Mouse (Mus musculus) MEL (cell line): ENCODE data around the gene Hmox1. TPM values are rescaled to one million over a fixed set of nuclear protein-coding genes. Genes with fewer than 3 reads are reported as not detected.

Source experiments
- DNase-seq: peaks from one replicate; pipeline ENCODE4 v3.0.0; 2011; ENCODE audit warnings: low read depth, low spot score
- H3K27ac ChIP-seq: 2 replicates; pipeline ENCODE4 v1.5.1; 2012; ENCODE audit warnings: low read depth, mild to moderate bottlenecking, control low read depth, low read length, moderate library complexity; ENCODE audit not compliant: control insufficient read depth
- H3K27me3 ChIP-seq, 2 experiments: fragments of 150-350 bp in 1 of 2; sonication (generic) in 1 of 2; 2 replicates each; pipeline ENCODE4 v1.6.1; 2012; ENCODE audit warnings: low read length in 2 of 2, mild to moderate bottlenecking in 2 of 2, improper control_type of control experiment in 1 of 2, moderate library complexity in 1 of 2; ENCODE audit not compliant: insufficient read depth in 2 of 2, control insufficient read depth in 1 of 2
- H3K36me3 ChIP-seq, 2 experiments: 2 replicates each; pipeline ENCODE4 v1.6.1; 2012 to 2014; ENCODE audit warnings: low read length in 2 of 2, improper control_type of control experiment in 1 of 2, inconsistent platforms in 1 of 2, mild to moderate bottlenecking in 1 of 2; ENCODE audit not compliant: insufficient read depth in 2 of 2, control insufficient read depth in 1 of 2
- H3K4me1 ChIP-seq, 2 experiments: fragments of 150-350 bp in 1 of 2; sonication (generic) in 1 of 2; 2 replicates each; pipeline ENCODE4 v1.6.1; 2012; ENCODE audit warnings: low read length in 2 of 2, improper control_type of control experiment in 1 of 2, mild to moderate bottlenecking in 1 of 2; ENCODE audit not compliant: insufficient read depth in 2 of 2, control insufficient read depth in 1 of 2
- H3K4me3 ChIP-seq, 2 experiments: fragments of 150-350 bp in 1 of 2; sonication (generic) in 1 of 2; 2 replicates each; pipeline ENCODE4 v1.5.1; 2012; ENCODE audit warnings: low read depth in 2 of 2, low read length in 2 of 2, mild to moderate bottlenecking in 2 of 2, moderate library complexity in 2 of 2, control low read depth in 1 of 2, improper control_type of control experiment in 1 of 2; ENCODE audit not compliant: control insufficient read depth in 1 of 2, insufficient read depth in 1 of 2
- H3K79me2 ChIP-seq: 2 replicates; pipeline ENCODE4 v1.6.1; 2012; ENCODE audit warnings: mild to moderate bottlenecking, low read length, moderate library complexity; ENCODE audit not compliant: control insufficient read depth, poor library complexity, insufficient read depth
- H3K9ac ChIP-seq: 2 replicates; pipeline ENCODE4 v1.6.1; 2012; ENCODE audit warnings: low read depth, mild to moderate bottlenecking, control low read depth, low read length, moderate library complexity; ENCODE audit not compliant: control insufficient read depth, poor library complexity, severe bottlenecking
- H3K9me3 ChIP-seq: fragments of 150-350 bp; sonication (generic); replicated peaks from 2 replicates; pipeline ENCODE4 v1.6.1; 2012; ENCODE audit warnings: mild to moderate bottlenecking, low read length, improper control_type of control experiment, moderate library complexity; ENCODE audit not compliant: insufficient read depth
- BHLHE40 ChIP-seq: IDR thresholded peaks from 2 replicates; pipeline ENCODE4 v1.6.1; 2012; ENCODE audit warnings: low read depth, mild to moderate bottlenecking, inconsistent platforms, low read length, improper control_type of control experiment, borderline replicate concordance
- CHD1 ChIP-seq: IDR thresholded peaks from 2 replicates; pipeline ENCODE4 v1.6.1; 2012; ENCODE audit warnings: low read depth, mild to moderate bottlenecking, inconsistent platforms, low read length, improper control_type of control experiment
- CTCF ChIP-seq, 3 experiments: IDR thresholded peaks in 2 of 3; conservative IDR thresholded peaks in 1 of 3; 2 replicates each; pipeline ENCODE4 v1.5.1; 2011 to 2012; ENCODE audit warnings: low read length in 3 of 3, low read depth in 2 of 3, mild to moderate bottlenecking in 2 of 3, improper control_type of control experiment in 1 of 3, inconsistent platforms in 1 of 3, mixed read lengths in 1 of 3, moderate library complexity in 1 of 3; ENCODE audit not compliant: control insufficient read depth in 1 of 3, insufficient read depth in 1 of 3, poor library complexity in 1 of 3, severe bottlenecking in 1 of 3
- E2F4 ChIP-seq: IDR thresholded peaks from 2 replicates; pipeline ENCODE4 v1.6.1; 2011; ENCODE audit warnings: low read depth, low read length, improper control_type of control experiment, borderline replicate concordance
- ELF1 ChIP-seq: IDR thresholded peaks from 2 replicates; pipeline ENCODE4 v1.6.1; 2014; ENCODE audit warnings: low read depth, mild to moderate bottlenecking, inconsistent platforms, low read length, improper control_type of control experiment, moderate library complexity
- ETS1 ChIP-seq: IDR thresholded peaks from 2 replicates; pipeline ENCODE4 v1.6.1; 2012; ENCODE audit warnings: low read depth, mild to moderate bottlenecking, inconsistent platforms, low read length, improper control_type of control experiment, moderate library complexity
- GABPA ChIP-seq: IDR thresholded peaks from 2 replicates; pipeline ENCODE4 v1.6.1; 2012; ENCODE audit warnings: low read depth, mild to moderate bottlenecking, inconsistent platforms, low read length, improper control_type of control experiment, moderate library complexity
- GATA1 ChIP-seq: IDR thresholded peaks from 2 replicates; pipeline ENCODE4 v1.6.1; 2011; ENCODE audit warnings: low read depth, low read length, improper control_type of control experiment
- HCFC1 ChIP-seq: IDR thresholded peaks from 2 replicates; pipeline ENCODE4 v1.6.1; 2012; ENCODE audit warnings: low read depth, mild to moderate bottlenecking, inconsistent platforms, low read length, improper control_type of control experiment, moderate library complexity
- JUND ChIP-seq: IDR thresholded peaks from 2 replicates; pipeline ENCODE4 v1.6.1; 2011; ENCODE audit warnings: low read depth, mild to moderate bottlenecking, improper control_type of control experiment, low read length
- MAFK ChIP-seq: IDR thresholded peaks from 2 replicates; pipeline ENCODE4 v1.6.1; 2011; ENCODE audit warnings: low read depth, mild to moderate bottlenecking, low read length, improper control_type of control experiment, borderline replicate concordance
- MAX ChIP-seq: IDR thresholded peaks from 2 replicates; pipeline ENCODE4 v1.6.1; 2011; ENCODE audit warnings: low read length, improper control_type of control experiment
- MAZ ChIP-seq: IDR thresholded peaks from 2 replicates; pipeline ENCODE4 v1.6.1; 2012; ENCODE audit warnings: low read depth, mild to moderate bottlenecking, inconsistent platforms, low read length, improper control_type of control experiment
- MEF2A ChIP-seq: IDR thresholded peaks from 2 replicates; pipeline ENCODE4 v1.6.1; 2014; ENCODE audit warnings: low read depth, mild to moderate bottlenecking, inconsistent platforms, low read length, improper control_type of control experiment; ENCODE audit not compliant: poor library complexity, insufficient replicate concordance, severe bottlenecking; ENCODE audit errors: extremely low read depth
- NELFE ChIP-seq: IDR thresholded peaks from 2 replicates; pipeline ENCODE4 v1.6.1; 2011; ENCODE audit warnings: low read depth, low read length, improper control_type of control experiment
- NRF1 ChIP-seq: IDR thresholded peaks from 2 replicates; pipeline ENCODE4 v1.6.1; 2014; ENCODE audit warnings: low read depth, mild to moderate bottlenecking, inconsistent platforms, low read length, improper control_type of control experiment, moderate library complexity; ENCODE audit not compliant: poor library complexity, insufficient read depth, severe bottlenecking
- POLR2A ChIP-seq, 2 experiments: IDR thresholded peaks; 2 replicates each; pipeline ENCODE4 v1.6.1; 2011 to 2012; ENCODE audit warnings: low read length in 2 of 2, mild to moderate bottlenecking in 2 of 2, control low read depth in 1 of 2, improper control_type of control experiment in 1 of 2, low read depth in 1 of 2, moderate library complexity in 1 of 2; ENCODE audit not compliant: control insufficient read depth in 1 of 2, insufficient read depth in 1 of 2, poor library complexity in 1 of 2
- POLR2AphosphoS2 ChIP-seq: IDR thresholded peaks from 2 replicates; pipeline ENCODE4 v1.6.1; 2011; ENCODE audit warnings: low read length, improper control_type of control experiment
- POLR2AphosphoS5 ChIP-seq: IDR thresholded peaks from 2 replicates; pipeline ENCODE4 v1.6.1; 2012; ENCODE audit warnings: low read depth, borderline replicate concordance, mild to moderate bottlenecking, inconsistent platforms, low read length, moderate library complexity, mixed read lengths
- RAD21 ChIP-seq: IDR thresholded peaks from 2 replicates; pipeline ENCODE4 v1.6.1; 2011; ENCODE audit warnings: mild to moderate bottlenecking, low read depth, low read length, improper control_type of control experiment
- RCOR1 ChIP-seq: IDR thresholded peaks from 2 replicates; pipeline ENCODE4 v1.6.1; 2012; ENCODE audit warnings: low read depth, mild to moderate bottlenecking, inconsistent platforms, low read length, improper control_type of control experiment
- SIN3A ChIP-seq: IDR thresholded peaks from 2 replicates; pipeline ENCODE4 v1.6.1; 2012; ENCODE audit warnings: low read length, improper control_type of control experiment, inconsistent platforms
- SMC3 ChIP-seq: IDR thresholded peaks from 2 replicates; pipeline ENCODE4 v1.6.1; 2011; ENCODE audit warnings: low read depth, low read length, improper control_type of control experiment
- TBP ChIP-seq: IDR thresholded peaks from 2 replicates; pipeline ENCODE4 v1.8.0; 2011; ENCODE audit warnings: low read depth, low read length, improper control_type of control experiment
- TCF12 ChIP-seq: IDR thresholded peaks from 2 replicates; pipeline ENCODE4 v1.6.1; 2014; ENCODE audit warnings: low read depth, mild to moderate bottlenecking, inconsistent platforms, low read length, improper control_type of control experiment, moderate library complexity
- USF1 ChIP-seq: IDR thresholded peaks from 2 replicates; pipeline ENCODE4 v1.6.1; 2014; ENCODE audit warnings: low read depth, mild to moderate bottlenecking, inconsistent platforms, low read length, improper control_type of control experiment, moderate library complexity
- ZC3H11A ChIP-seq: IDR thresholded peaks from 2 replicates; pipeline ENCODE4 v1.6.1; 2012; ENCODE audit warnings: low read depth, mild to moderate bottlenecking, inconsistent platforms, low read length, improper control_type of control experiment
- ZMIZ1 ChIP-seq: IDR thresholded peaks from 2 replicates; pipeline ENCODE4 v1.6.1; 2012; ENCODE audit warnings: low read depth, mild to moderate bottlenecking, inconsistent platforms, low read length, improper control_type of control experiment, moderate library complexity
- polyA plus RNA-seq, 2 experiments: library from polyadenylated mRNA; stranded (reverse) in 1 of 2; unstranded in 1 of 2; fragments of >175 nt in 1 of 2; fragments of >200 nt in 1 of 2; gene quantifications; 2 replicates each; pipeline versions ENCODE4 v1.2.1 to v1.2.4; 2012; ENCODE audit warnings: low replicate concordance in 2 of 2, low read depth in 1 of 2; ENCODE audit not compliant: insufficient read length in 2 of 2, insufficient read depth in 1 of 2, missing spikeins in 1 of 2
- total RNA-seq: library from RNA; depleted of rRNA; stranded (reverse); fragments of 300-350 nt; gene quantifications from 2 replicates; pipeline ENCODE4 v1.2.3, GENCODE M21; 2012

Gene Hmox1
- total and polyA plus RNA-seq, 3 experiments = 11.1 to 72.4 TPM; not detected in 1

- TF ChIP-seq E2F4 = no peak
- TF ChIP-seq GATA1 = no peak
- peak; percentile 80 to 95 (median 90) for TF ChIP-seq CTCF (IDR thresholded peaks at IDR 0.05 in 2 of 3, conservative IDR thresholded peaks at IDR 0.05 in 1 of 3; ENCODE audit: control insufficient read depth in 1 of 3, insufficient read depth in 1 of 3, low read depth in 2 of 3, low read length in 3 of 3, poor library complexity in 1 of 3, severe bottlenecking in 1 of 3)
- TF ChIP-seq BHLHE40 = 0 out of 2 replicates have a peak, but pooled peaks have one; percentile 34
- peak; percentile 86 for TF ChIP-seq ZC3H11A
- peak; percentile 93 for TF ChIP-seq RAD21
- no peak for TF ChIP-seq MAFK
- no peak for TF ChIP-seq GABPA
- no peak for TF ChIP-seq JUND
- TF ChIP-seq USF1 = 0 out of 2 replicates have a peak, but pooled peaks have one; percentile 30
- TF ChIP-seq TCF12 = 0 out of 2 replicates have a peak, but pooled peaks have one; percentile 57
- no peak for TF ChIP-seq ZMIZ1
- no peak for TF ChIP-seq NRF1
- TF ChIP-seq NELFE = peak; percentile 44
- TF ChIP-seq, all 39 proteins: peak for 18
These were observed 15.3 kb downstream of the Hmox1 start (continued) for GRCm38 (mm10) chr8:75108527-75109235.

GRCm38 (mm10) chr8:75109236-75109967, 16.0 kb downstream of the Hmox1 start, which contains the start of gene Mcm5:
Mcm5 (plus strand) TSS chr8:75109569.
- H3K9me3 ChIP-seq = no peaks in the 10 kb centered on the region
- H3K4me1 ChIP-seq = peaks cover 4 to 19% of the 10 kb centered on the region in 2 experiments; a peak in 2 of 4 replicates
- peak; percentile 99 for DNase-seq
- H3K36me3 ChIP-seq = peaks cover 17 to 29% of the 10 kb centered on the region in 2 experiments
- peak within 1 kb of the TSS; percentile 92 for H3K9ac ChIP-seq
- H3K4me3 ChIP-seq = peak within 1 kb of the TSS; percentile 71 to 72
- H3K27me3 ChIP-seq = no peaks in the 10 kb centered on the region
- peaks cover 41% of the 10 kb centered on the region for H3K79me2 ChIP-seq
- H3K27ac ChIP-seq = peak within 1 kb of the TSS; percentile 95
- TF ChIP-seq POLR2AphosphoS5 (no peak; the same call in 1 of the 2 replicates), ETS1 (no peak), ELF1 (no peak), BHLHE40 (no peak), CTCF (IDR thresholded peaks at IDR 0.05 in 2 of 3, conservative IDR thresholded peaks at IDR 0.05 in 1 of 3; ENCODE audit: control insufficient read depth in 1 of 3, insufficient read depth in 1 of 3, low read depth in 2 of 3, low read length in 3 of 3, poor library complexity in 1 of 3, severe bottlenecking in 1 of 3) (no peak), ZC3H11A (no peak; the same call in 1 of the 2 replicates), CHD1 (no peak), RAD21 (no peak), E2F4 (peak; percentile 99), NRF1 (peak; percentile 50; the same call in 1 of the 2 replicates), TBP (peak; percentile 80), SMC3 (no peak), GABPA (no peak), USF1 (no peak), MAZ (0 out of 2 replicates have a peak, but pooled peaks have one; percentile 36), MAX (0 out of 2 replicates have a peak, but pooled peaks have one; percentile 35), SIN3A (peak; percentile 94), POLR2AphosphoS2 (no peak; the same call in 1 of the 2 replicates), ZMIZ1 (no peak), TCF12 (no peak; the same call in none of the 2 replicates), NELFE (peak; percentile 85), JUND (no peak), RCOR1 (no peak), MEF2A (no peak), POLR2A (IDR thresholded peaks at IDR 0.05; ENCODE audit: control insufficient read depth in 1 of 2, insufficient read depth in 1 of 2, low read depth in 1 of 2, low read length in 2 of 2, poor library complexity in 1 of 2) (peak; percentile 67 to 77; a peak in 3 of 4 replicates), HCFC1 (peak; percentile 84), GATA1 (no peak)
